Mouse (Mus musculus) T-cell, adult 2 months (primary cell): ENCODE measurements around the gene Nelfb.

ENCODE experiments used
- DNase-seq: peaks from one replicate; pipeline ENCODE4 v3.0.0; 2022; ENCODE audit warnings: low spot score

The Nelfb gene

GRCm38 (mm10) chr2:25230581-25230980 is 19.3 kb upstream of the Nelfb start:
- no peak for DNase-seq

DNA sequence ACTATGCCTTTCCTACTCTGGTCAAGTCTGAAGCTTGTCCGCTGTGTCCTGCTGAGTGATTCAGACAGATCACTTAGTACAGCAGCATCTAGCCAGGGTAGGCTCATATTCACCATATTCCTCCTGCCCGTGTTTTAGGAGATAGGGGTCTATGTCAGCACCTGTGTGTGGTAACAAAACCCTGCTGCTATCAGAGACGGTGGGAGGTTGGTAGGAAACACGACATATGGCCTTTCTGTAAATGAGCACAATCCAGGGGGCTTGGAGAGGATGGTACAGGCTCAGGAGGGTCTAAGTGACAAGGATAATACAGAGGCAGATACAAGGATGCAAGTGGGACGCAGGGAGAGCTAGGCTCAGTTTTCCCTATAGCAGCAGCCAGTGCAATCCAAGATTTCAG is 18.3 kb upstream of the Nelfb start:
- no peak for DNase-seq

- DNase-seq, result no peak
Measured at GRCm38 (mm10) chr2:25228995-25229530, 17.8 kb upstream of the Nelfb start.

- peak; percentile 89 for DNase-seq
Measured at GRCm38 (mm10) chr2:25228431-25228889, 17.2 kb upstream of the Nelfb start.

DNA sequence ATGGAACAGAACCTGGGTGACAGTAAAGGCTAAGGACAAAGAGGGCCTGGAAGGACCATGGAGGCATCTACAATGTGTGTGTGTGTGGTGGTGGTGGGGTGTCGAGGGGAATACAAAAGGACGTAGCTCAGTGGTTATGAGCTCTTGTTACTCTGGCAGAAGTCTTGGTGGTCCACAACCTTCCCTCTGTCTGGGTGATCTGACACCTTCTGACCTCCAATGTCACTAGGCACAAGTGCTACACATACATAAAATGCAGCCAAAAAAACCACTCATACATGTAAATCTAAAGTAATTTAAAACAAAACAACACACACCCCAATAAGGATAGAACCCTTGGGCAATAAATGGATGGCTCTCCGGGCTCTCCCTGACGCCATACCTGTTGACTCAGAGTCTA is 16.1 kb upstream of the Nelfb start:
- DNase-seq, result no peak

GRCm38 (mm10) chr2:25226864-25227263 is 15.6 kb upstream of the Nelfb start:
- DNase-seq, result no peak

DNA sequence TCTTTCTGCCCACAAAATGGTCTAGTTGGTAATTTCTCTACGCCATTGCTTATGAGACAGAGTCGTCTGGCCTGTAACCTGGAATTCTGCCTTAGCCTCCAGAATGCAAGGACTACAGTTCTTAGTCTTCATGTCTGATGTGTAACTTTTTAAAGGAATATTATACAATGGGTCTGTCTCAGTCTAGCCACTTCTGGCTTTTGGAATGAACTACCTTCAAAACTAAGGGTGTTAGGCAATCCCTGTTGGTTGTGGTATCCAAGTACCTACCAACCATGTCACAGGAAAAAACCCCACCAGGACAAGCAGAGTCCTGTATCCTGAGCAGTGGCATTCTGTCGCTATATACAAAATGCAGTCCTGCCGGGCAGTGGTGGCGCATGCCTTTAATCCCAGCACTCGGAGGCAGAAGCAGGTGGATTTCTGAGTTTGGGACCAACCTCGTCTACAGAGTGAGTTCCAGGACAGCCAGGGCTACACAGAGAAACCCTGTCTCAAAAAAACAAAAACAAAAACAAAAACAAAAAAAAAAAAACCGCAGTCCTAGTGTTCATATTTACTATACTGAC is 14.6 kb upstream of the Nelfb start:
- DNase-seq, result no peak

DNA sequence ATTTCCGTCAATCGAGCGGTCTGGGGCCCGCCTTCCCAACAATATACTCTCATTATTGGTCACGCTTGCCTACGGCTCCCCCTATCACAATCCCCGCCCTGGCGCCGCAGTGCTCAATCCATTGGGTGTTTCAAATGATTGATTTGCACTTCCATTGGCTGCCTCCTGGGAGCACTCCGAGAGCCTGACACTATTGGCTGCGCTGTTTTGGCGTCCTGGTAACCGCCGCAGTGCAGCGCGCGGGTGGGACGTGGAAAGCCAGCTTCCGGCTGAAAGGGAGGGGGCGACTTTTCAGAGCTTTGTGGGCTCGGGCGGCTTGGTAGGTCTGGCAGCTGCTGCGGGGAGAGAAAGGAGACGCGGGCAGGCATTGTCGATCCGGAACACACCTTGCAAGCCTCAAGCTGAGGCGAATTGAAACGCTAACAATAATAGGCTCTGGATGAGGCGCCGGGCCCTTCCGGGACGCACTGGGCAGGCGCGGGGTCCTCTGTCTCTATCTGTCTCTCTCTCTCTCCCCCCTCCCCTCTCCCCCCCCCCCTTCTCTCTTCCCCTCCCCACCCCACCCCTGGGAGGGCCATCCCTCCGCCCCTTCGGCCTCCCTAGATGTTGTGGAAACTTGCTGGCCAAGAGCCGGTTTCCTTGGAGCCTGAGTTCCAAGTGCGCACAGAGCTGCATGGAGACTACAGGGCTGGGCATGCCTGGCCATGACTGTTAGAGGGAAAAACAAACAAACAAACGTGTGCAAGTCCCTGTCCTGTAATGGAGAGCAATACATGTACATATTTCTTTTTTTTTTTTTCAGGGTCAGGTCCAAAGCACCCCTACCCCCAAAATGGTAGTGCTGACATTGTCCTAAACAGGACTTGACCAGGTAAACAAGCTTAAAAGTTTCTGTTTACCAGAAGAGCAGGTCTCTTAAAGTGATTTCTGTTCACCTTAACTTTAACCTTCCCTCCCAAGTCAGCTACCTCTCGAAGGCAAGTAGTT is 13.8 kb upstream of the Nelfb start:
- peak; percentile 99 for DNase-seq

- no peak for DNase-seq
Measured at GRCm38 (mm10) chr2:25224492-25224765, 13.1 kb upstream of the Nelfb start, which contains the start of gene Tubb4b. Gene Tubb4b, minus strand, starts transcription at chr2:25224702.

DNA sequence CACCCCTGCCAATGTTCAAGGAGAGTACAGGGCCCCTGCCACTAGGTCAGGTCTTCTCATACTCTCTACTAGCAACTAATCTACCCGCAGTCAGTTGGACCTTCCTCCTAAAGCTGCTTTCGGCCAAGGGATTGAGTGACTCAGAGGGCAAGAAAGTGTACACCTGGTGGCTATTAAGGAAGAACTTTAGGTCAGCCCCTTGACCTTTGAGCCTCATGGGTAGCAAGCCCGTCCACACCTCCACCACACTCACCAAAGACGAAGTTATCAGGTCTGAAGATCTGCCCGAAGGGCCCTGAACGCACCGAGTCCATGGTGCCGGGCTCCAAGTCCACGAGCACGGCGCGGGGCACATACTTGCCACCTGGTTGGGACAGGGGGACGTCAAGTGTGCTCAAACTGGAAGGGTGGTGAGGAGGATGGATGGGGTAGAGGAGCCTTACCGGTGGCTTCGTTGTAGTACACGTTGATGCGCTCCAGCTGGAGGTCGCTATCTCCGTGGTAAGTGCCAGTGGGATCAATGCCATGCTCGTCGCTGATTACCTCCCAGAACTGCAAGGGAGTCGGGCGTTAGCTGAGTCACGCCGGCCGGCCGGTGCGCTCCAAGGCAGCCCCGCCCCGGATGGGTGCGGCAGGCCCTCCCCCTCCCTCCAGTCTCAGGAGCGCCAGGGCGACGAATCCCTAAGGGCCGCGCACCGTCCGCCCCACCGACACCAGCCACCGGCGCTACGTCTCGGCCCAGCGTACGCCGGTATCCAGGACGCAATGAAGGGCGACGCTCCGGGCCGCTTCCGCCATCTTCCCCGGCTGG is 12.6 kb upstream of the Nelfb start:
- DNase-seq, result no peak

DNA sequence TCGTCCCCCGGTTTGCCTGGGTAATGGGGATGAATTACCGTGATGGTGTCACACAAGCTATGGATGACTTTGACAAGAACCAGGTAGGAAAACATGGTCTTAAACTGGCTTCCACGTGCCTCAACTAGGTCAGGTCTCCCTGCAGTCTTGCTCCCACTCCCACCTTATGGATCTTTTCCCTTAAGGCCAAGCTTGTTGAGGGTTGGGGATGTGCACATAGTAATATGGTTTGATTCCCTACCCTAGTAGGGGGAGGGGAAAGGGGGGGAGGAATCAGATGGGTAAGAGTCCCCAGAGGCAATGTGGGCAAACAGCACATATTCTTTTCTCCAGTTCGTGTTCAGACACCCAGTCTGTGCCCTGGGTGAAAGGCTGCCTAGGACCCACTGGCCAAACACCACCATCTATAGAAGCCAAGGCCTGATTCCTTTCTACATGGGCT is 10.1 kb upstream of the Nelfb start:
- DNase-seq, result no peak

- no peak for DNase-seq
Measured at GRCm38 (mm10) chr2:25218445-25218844, 7.2 kb upstream of the Nelfb start, which contains the start of gene Fam166a. Gene Fam166a, plus strand, starts transcription at chr2:25218745.

DNA sequence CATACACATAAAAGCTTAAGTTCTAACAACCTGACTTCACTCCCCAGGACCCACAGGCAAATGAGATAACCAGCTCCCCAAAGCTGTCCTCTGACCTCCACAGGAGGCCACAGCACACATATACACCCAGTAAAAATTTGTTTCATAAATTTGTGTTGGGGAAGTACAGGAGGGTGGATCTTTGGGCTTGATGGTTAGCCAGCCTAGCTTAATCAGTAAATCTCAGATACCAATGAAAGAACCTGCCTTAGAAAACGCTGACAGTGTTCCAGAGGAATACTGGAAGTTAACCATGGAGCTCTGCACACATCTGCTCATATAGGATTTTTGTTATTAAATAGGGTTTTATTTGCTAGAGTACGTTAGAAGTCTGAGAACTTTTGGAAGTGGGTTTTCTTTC is 6.4 kb upstream of the Nelfb start:
- DNase-seq, result no peak

DNA sequence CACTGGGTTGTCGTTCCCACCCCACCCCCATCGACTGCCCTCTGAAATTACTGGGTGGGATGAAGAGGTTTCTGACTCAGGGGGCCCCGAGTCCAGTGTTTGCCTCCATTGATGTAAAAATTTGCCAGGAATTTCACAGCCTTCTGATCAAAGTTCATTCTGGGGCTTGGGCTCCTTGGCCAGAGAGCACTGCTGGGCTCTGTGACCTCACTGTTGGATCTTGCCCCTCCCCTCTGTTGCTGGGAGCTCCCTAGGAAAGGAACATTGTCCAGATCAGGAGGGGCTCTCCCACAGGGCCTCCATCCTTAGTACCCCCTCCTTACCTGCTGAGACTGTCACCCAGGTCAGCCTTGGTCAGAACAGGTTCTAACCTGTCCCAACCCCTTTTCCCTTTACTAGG is 3.2 kb upstream of the Nelfb start, which contains the start of gene Stpg3:
Stpg3 (minus strand) TSS at position 194 of the 400 bp plus-strand sequence.
- no peak for DNase-seq

- no peak for DNase-seq
Measured at GRCm38 (mm10) chr2:25213266-25213865, 2.1 kb upstream of the Nelfb start.

DNA sequence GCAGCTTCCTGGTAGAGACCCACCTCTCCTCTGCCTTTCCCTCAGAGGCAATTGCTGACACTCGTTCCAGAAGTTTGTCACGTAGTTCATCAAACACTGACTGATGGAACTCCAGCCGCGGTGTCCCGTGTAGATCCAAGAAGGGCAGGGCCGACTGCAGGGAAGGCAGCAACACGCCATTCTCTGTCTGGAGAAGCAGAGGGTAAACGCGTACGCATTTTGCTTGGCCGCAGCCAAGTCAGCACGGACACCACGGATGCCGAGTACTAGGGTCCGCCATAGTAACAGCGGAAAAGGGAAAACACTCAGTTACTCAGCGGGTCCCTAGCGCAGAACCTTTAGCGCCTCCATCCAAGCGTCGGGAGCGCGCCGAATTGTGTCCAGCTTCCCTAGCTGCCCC is 603 bp downstream of the Nelfb start:
- no peak for DNase-seq

DNA sequence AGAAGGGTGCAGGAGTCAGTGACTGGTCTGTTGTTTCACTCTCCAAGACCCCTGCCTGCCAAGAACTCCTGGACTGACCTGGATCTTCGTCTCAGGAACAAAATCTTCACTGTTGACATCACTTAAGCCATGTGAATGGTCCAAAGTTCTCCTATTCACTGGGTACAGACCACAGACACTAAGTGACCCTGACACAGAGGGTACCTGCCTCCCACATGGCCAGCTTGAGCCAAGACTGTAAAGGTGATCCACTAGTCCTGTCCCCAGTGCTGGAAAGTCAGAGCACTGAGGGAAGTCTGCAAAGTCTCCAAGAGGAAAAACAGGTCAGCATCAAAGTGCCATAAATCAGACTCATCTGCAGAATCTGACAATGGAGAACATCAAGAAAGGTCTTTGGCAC is 3.7 kb downstream of the Nelfb start:
- no peak for DNase-seq

DNA sequence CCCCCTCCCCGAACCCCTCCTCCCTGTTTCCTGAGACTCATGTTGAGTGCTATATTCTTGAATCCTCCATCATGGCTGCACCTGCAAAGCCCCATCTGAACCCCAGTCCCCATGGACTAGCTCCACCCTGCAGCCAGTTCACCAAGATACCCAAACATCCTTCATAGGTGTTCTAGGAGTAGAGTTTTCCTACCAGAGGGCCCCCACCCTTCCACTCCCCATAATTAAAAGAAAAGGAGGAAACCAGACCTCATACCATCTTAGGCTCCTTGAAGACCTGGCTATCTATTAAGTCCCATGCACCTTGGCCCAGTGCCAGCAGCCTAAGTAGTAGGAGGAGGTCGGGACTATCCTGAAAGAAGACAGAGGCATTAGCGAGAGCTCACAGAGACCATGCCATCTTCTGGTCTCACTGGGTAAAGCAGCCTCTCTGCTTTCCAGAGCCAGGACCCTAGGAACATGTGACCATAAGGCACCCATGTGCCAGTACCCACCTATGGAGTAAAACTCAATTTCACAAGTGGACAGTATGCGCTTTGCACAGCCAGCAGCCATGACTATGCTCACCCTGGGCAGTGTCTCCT is 7.6 kb downstream of the Nelfb start:
- DNase-seq, result no peak

DNA sequence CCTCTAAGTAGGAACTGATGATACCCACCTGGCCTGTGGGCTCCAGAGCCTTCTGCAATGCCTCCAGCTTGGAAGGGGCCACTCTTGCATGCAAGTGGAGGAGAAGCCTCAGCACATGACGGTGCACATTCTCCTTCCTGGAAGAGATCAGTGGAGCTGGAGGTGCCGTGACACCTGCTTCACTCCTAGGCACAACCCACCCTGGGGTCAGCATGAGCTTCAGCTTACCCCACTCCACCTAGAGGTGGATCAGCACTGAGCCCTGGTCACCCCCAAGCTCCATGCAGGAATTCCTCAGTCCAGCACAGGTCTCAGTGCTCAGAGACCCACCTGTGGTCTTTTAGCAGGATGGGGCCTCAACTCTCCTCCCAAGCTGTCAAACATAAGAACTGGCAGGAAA is 10.7 kb downstream of the Nelfb start:
- DNase-seq, result no peak

GRCm38 (mm10) chr2:25197946-25198345 is 13.3 kb downstream of the Nelfb start:
- no peak for DNase-seq

GRCm38 (mm10) chr2:25197191-25197590 is 14.1 kb downstream of the Nelfb start:
- no peak for DNase-seq
